Mouse (Mus musculus) liver, embryonic 14.5 days (tissue): ENCODE data around the gene Surf6. TPM values are rescaled to one million over a fixed set of nuclear protein-coding genes. Genes with fewer than 3 reads are reported as not detected.

Experiments used
- ATAC-seq: fragments of 200-750 bp; cut with Nextera tagmentation; 2 replicates; pipeline ENCODE4 v1.8.0; 2017; ENCODE audit warnings: moderate number of reproducible peaks, mild to moderate bottlenecking, moderate library complexity; ENCODE audit not compliant: insufficient read depth
- DNase-seq, 3 experiments: peaks; one replicate each; pipeline ENCODE4 v3.0.0-alpha.2; 2012 to 2013; ENCODE audit warnings: low read depth in 3 of 3, low spot score in 3 of 3
- H3K27ac ChIP-seq: fragments of 300-500 bp; sonication (generic); 2 replicates; pipeline ENCODE4 v1.5.1; 2014; ENCODE audit warnings: moderate library complexity, mild to moderate bottlenecking, control low read depth, inconsistent platforms
- H3K27me3 ChIP-seq: fragments of 300-500 bp; sonication (generic); 2 replicates; pipeline ENCODE4 v1.6.1; 2014; ENCODE audit warnings: mild to moderate bottlenecking, low read length, moderate library complexity; ENCODE audit not compliant: control insufficient read depth, insufficient read depth
- H3K36me3 ChIP-seq: fragments of 300-500 bp; sonication (generic); replicated peaks from 2 replicates; pipeline ENCODE4 v1.6.1; 2014; ENCODE audit warnings: low read depth; ENCODE audit not compliant: control insufficient read depth, insufficient read depth
- H3K4me1 ChIP-seq, 2 experiments: fragments of 200-500 bp in 1 of 2; fragments of 300-500 bp in 1 of 2; sonication (generic) in 1 of 2; replicated peaks; 2 replicates each; pipeline ENCODE4 v1.6.1; 2012 to 2014; ENCODE audit warnings: antibody characterized with exemption in 1 of 2, inconsistent platforms in 1 of 2, low read length in 1 of 2; ENCODE audit not compliant: control insufficient read depth in 2 of 2, insufficient read depth in 2 of 2
- H3K4me2 ChIP-seq: fragments of 300-500 bp; sonication (generic); 2 replicates; pipeline ENCODE4 v1.6.1; 2014; ENCODE audit warnings: low read depth, mild to moderate bottlenecking, control low read depth, moderate library complexity
- H3K4me3 ChIP-seq, 2 experiments: fragments of 200-500 bp in 1 of 2; fragments of 300-500 bp in 1 of 2; sonication (generic) in 1 of 2; 2 replicates each; pipeline ENCODE4 v1.5.1; 2012 to 2014; ENCODE audit warnings: low read depth in 2 of 2, low read length in 2 of 2, mild to moderate bottlenecking in 2 of 2, control low read depth in 1 of 2, inconsistent platforms in 1 of 2, moderate library complexity in 1 of 2; ENCODE audit not compliant: insufficient read depth in 1 of 2
- H3K9ac ChIP-seq: fragments of 300-500 bp; sonication (generic); replicated peaks from 2 replicates; pipeline ENCODE4 v1.6.1; 2014; ENCODE audit warnings: mild to moderate bottlenecking, control low read depth, moderate library complexity
- H3K9me3 ChIP-seq: fragments of 300-500 bp; sonication (generic); 2 replicates; pipeline ENCODE4 v1.6.1; 2016; ENCODE audit warnings: low read length, mixed read lengths; ENCODE audit not compliant: control insufficient read depth
- CTCF ChIP-seq: IDR thresholded peaks from 2 replicates; pipeline ENCODE4 v1.5.1; 2016; ENCODE audit warnings: antibody characterized with exemption, low read depth, control low read depth
- EP300 ChIP-seq: IDR thresholded peaks from 2 replicates; pipeline ENCODE4 v1.6.1; 2016; ENCODE audit warnings: antibody characterized with exemption, low read depth
- WGBS: fragments of 180-500 bp; shearing (Covaris S2); extraction: QIAGEN DNeasy Blood & Tissue Kit; methylation state at CpG from one replicate; pipeline ENCODE4 v1.1.7; 2014; ENCODE audit not compliant: insufficient replicate concordance; 5-methylcytosine and 5-hydroxymethylcytosine counted together
- polyA plus RNA-seq, 2 experiments: library from polyadenylated mRNA; depleted of rRNA in 1 of 2; stranded (reverse) in 1 of 2; unstranded in 1 of 2; fragments of >200 nt; fragmentation: Nextera tagmentation in 1 of 2; extraction: Ambion mirVana in 1 of 2; gene quantifications; 2 replicates each; pipeline versions ENCODE4 v1.2.1 to v1.2.3; 2012 to 2014

Gene Surf6
- polyA plus RNA-seq (2012; rRNA removed) (6.2 and 10.6 TPM in 2 replicates), polyA plus RNA-seq (2014; fragmentation: Nextera tagmentation; extraction: Ambion mirVana) (6.3 and 7.1 TPM in 2 replicates)

DNA sequence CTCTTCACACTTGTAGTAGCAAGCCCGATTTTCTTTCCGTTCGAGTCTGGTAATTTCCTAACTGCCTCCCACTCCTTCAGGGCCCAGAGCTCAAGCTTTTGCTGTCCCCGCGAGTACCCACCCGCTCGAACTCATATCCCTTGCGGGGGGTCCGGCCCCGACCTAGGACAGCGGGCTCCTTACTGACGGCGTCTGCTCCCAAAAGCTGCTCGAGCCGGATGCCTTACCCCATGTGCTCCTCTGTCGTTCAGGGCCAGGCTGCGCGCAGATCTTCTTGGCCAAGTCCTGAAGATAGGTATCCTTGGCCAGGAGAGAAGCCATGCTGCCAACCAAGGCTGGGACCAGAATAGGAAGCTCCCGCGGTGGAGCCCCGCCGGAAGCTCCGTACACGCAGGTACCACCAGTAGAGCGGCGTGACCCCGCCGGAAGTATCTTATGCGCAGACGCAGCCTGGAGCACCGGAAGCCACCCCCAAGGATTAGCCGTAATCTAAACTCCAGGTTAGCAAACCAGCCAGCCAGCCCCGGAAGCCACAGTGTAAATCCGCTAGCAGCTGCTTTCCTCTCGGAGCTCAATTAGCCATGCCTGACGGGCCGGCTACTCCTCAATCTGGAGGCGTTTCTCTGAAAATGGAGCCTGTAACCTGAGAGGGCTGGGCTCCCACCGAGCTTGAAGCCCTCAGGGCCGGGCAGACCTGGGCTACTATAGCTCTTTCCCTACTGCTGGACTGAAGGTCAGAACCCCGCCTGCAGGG, at the start of gene Surf6:
TSS of gene Surf6 (minus strand) at position 413 of the 754 bp plus-strand sequence.
- DNase-seq (peak; percentile 90 to 91 (median 91)), ATAC-seq (peak; percentile 93)
- Histone ChIP-seq H3K27ac (peak within 1 kb of the TSS; percentile 85), H3K36me3 (peaks cover 38% of the 10 kb centered on the region), H3K4me2 (peak within 1 kb of the TSS; percentile 89), H3K9me3 (no peaks in the 10 kb centered on the region), H3K9ac (peak within 1 kb of the TSS; percentile 74), H3K27me3 (no peaks in the 10 kb centered on the region), H3K4me3 (peak within 1 kb of the TSS; percentile 85 to 91), H3K4me1 (peaks cover 4 to 15% of the 10 kb centered on the region in 2 experiments)
- under 1% methylated on average over 41 of the region's 41 CpGs for WGBS
- TF ChIP-seq CTCF, result peak; percentile 12; the same call in 1 of the 2 replicates
- 0 out of 2 replicates have a peak, but pooled peaks have one; percentile 21 for TF ChIP-seq EP300

GRCm38 (mm10) chr2:26952193-26952592, 49.5 kb upstream of the Surf6 start:
- no peak overlapping the region for H3K9ac ChIP-seq
- no peak for DNase-seq
- WGBS, result 77% methylated on average over 4 of the region's 4 CpGs

GRCm38 (mm10) chr2:26951346-26951905, 48.7 kb upstream of the Surf6 start:
- 81% methylated on average over 8 of the region's 8 CpGs for WGBS
- Histone ChIP-seq H3K9ac (no peak overlapping the region), H3K27me3 (no peaks in the 10 kb centered on the region), H3K4me3 (no peak overlapping the region), H3K27ac (no peak overlapping the region), H3K36me3 (peaks cover 32% of the 10 kb centered on the region), H3K4me2 (no peak overlapping the region), H3K4me1 (no peaks in the 10 kb centered on the region), H3K9me3 (no peaks in the 10 kb centered on the region)
- DNase-seq, result no peak
- TF ChIP-seq CTCF (no peak), EP300 (no peak)
- no peak for ATAC-seq

More at GRCm38 (mm10) chr2:26952193-26952592, 49.5 kb upstream of the Surf6 start:
- peaks cover 0 to 2% of the 10 kb centered on the region in 2 experiments; a peak in 1 of 4 replicates for H3K4me1 ChIP-seq
- no peak for ATAC-seq
- no peaks in the 10 kb centered on the region for H3K9me3 ChIP-seq
- H3K36me3 ChIP-seq, result peaks cover 34% of the 10 kb centered on the region
- H3K27ac ChIP-seq, result no peak overlapping the region
- H3K4me3 ChIP-seq, result no peak overlapping the region
- no peak overlapping the region for H3K4me2 ChIP-seq
- no peaks in the 10 kb centered on the region for H3K27me3 ChIP-seq
- TF ChIP-seq CTCF (no peak), EP300 (no peak)

- Histone ChIP-seq H3K27ac (no peak overlapping the region), H3K27me3 (no peaks in the 10 kb centered on the region), H3K4me1 (no peaks in the 10 kb centered on the region), H3K4me2 (no peak overlapping the region), H3K36me3 (peaks cover 21% of the 10 kb centered on the region), H3K4me3 (no peak overlapping the region), H3K9me3 (no peaks in the 10 kb centered on the region), H3K9ac (no peak overlapping the region)
- 61% methylated on average over 2 of the region's 2 CpGs for WGBS
- TF ChIP-seq EP300 (no peak), CTCF (no peak)
- no peak for DNase-seq
- no peak for ATAC-seq
Measured at GRCm38 (mm10) chr2:26950411-26950810, 47.7 kb upstream of the Surf6 start.

GRCm38 (mm10) chr2:26943253-26943652, 40.6 kb upstream of the Surf6 start:
- Histone ChIP-seq H3K27me3 (no peaks in the 10 kb centered on the region), H3K9me3 (no peaks in the 10 kb centered on the region), H3K27ac (no peak overlapping the region), H3K36me3 (no peaks in the 10 kb centered on the region), H3K4me1 (no peaks in the 10 kb centered on the region), H3K9ac (no peak overlapping the region), H3K4me3 (no peak overlapping the region), H3K4me2 (no peak overlapping the region)
- ATAC-seq (no peak), DNase-seq (no peak)
- 34% methylated on average over 3 of the region's 3 CpGs for WGBS
- no peak for TF ChIP-seq EP300
- no peak for TF ChIP-seq CTCF
